Mouse (Mus musculus): Measurements from ENCODE around the gene Insig1.

The Insig1 gene

DNA sequence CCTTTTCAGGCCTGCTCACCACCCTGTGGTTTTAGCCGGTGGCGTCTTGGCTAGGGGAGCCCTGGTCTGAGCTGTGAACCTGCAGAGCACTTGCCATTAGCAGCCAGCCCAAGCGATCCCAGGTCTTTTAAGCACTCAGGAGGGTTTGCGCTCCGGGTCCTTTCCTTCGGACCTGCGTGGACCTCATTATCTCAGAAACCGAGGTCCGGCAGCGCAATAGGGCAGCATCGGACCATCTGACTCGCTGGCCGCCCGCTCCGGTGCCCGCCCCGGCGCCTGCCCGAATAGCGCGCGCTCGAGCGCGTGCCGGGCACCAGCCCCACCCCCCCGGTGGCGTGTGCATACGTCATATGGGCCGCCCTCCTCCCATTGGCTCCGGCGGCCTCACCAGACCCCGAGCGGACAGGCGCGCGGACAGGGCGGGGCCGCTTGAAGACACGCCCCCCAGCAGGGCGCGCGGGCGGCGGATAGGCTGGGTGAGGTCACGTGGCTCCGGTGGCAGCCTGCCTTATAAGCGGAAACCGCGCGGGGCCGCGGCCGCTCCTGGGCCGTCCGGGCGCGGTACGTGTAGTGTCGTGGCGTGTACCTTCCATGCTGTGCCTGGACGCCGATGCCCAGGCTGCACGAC is at the start of gene Insig1:
Insig1 (plus strand) TSS at position 536 of the 628 bp plus-strand sequence.
- DNase-seq (ENCODE audit: low spot score in 2 of 2): peak; percentile 99

DNA sequence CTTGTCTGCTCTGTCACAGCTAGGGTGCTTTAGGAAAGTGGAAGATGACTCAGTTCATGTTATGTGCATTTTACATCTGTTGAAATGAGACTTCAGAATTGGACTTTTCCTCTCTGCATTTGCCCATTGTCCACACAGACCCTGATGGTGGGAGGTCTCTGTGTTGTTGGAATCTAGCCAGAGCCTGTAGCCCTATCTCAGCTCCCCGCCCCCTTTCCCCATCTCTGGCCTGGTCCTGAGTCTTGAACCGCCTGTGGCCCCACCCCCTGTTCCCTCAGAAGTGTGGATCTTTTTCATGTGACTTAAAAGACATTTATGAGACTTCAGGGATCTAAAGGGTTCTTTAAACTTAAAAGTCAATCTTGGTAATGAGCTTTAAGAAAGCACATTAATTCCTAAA is 47.7 kb upstream of the Insig1 start:
- DNase-seq (ENCODE audit: low spot score in 2 of 2): peak in 1 of 2 experiments; percentile 47

DNA sequence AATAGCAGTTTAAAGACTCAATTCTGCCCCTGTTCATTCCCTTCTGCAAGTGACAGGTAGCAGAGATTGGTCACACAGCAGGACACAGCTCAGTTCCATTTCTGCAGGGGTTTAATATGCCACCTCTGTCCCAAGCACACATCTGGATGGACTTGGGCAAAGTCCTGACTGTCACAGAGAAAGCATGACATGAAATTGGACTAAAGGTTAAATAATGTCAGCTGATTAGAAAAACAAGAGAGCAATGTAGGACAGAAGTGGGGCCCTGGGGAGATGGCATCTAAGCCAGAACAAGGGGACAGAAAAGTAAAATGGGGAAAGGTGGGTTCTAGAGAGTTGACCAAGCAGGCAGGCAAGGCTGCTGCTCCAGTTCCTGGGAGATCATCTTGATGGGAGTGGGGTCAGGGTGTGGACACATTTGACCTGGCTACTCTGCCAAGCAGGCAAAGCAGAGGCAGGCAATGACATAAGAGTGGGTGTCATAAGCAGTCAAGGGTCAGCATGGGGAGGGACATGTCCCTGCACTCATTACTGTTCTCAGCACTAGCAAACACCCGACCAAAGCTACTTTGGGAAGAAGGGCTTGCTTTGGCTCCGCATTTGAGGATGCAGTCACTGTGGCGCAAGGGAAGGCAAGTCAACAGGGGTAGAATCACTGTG is 39.5 kb upstream of the Insig1 start:
- DNase-seq (ENCODE audit: low spot score in 2 of 2): no peak

DNA sequence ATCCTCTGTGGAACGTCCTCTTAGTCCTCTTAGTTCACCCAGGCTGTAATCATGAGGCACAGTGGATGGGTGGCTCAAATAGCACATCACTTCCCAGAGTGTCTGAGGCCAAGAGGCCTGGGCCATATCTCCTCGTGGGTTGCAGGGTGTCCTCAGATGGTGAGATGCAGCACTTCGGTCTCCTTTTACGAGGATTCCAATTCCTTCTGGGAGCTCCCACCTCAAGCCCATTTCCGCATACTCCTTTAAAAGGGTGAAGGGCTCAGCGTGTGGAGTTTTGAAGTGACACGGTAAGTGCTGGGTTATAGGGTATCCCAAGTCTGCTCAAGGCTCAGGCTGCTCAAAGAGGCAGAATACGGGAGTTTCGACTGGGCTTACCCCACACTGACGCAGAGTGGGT is 38.3 kb upstream of the Insig1 start:
- no peak for DNase-seq (ENCODE audit: low spot score in 2 of 2)

DNA sequence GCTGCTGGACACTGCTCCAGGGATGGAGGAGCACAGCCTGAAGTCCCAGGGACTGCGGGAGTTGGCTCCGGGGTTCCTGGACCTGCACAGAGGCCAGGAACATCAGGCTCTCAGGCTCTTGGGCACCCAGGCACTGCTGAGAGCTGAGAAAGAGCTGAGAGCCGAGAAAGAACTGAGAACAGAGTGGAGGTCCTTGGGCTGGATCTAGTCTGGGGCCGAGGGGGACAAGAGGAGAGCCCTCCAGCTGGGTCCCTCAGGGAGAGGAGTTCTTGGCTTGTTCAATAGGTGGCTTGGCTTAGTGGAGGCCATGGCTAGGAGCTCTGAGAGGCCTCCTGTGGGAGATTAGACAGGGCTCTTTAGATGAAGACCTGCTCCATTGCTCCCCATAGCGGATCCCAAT is 37.9 kb upstream of the Insig1 start:
- DNase-seq (ENCODE audit: low spot score in 2 of 2): no peak

DNA sequence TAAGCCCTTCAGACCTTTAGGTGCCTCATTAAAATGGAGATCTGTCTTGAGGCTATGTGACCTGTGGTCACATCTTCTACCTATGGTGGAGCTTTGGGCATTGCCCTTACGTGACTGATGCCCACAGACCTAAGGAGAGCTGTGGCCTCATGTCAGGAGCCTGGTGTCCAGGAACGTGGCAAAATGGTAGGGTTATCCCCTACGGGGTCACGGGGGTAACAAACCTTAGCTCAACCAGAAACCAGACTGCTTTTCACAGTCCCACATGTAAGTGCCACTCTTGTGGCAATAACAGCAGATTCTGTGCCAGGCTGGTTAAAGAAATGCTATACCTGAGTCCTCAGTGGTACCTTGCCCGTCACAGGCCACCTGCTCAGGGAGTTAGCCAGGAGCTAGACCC is 37.3 kb upstream of the Insig1 start:
- no peak for DNase-seq (ENCODE audit: low spot score in 2 of 2)

DNA sequence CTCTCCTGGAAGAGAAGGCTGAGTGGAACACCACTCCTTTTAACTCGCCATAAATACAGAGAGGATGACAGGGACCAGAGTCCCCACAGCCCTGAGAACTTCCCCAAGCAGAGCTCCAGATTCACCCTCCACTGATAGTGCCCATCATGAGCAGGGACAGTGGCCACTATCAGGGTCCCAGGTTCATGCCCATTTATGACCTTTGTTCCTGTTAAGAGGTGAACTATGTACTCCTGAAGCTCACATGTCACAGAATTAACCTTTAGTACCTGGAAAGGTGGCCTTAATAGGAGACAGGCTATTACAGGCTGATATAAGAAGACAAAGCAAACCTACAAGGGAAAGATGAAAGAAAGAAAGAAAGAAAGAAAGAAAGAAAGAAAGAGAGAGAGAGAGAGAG is 35.2 kb upstream of the Insig1 start:
- peak in 1 of 2 experiments; percentile 28 for DNase-seq (ENCODE audit: low spot score in 2 of 2)

DNA sequence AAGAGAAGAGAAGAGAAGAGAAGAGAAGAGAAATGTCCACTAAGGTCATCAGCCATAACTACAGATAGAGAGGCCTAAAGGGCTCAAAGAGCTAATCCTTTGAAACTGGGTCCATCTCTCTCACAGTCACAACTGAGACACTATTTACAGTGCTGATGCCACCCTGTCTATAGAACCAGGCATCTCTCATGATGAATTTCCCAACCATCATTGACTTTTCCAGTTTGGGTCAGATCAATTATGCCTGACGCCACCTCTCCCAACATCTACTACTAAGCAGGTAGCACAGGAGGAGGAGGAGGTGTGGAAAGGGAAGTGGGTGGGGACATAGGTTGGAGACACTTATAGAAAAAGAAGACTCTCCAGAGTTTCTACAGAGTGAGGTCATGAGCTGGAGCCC is 34.6 kb upstream of the Insig1 start:
- no peak for DNase-seq (ENCODE audit: low spot score in 2 of 2)

DNA sequence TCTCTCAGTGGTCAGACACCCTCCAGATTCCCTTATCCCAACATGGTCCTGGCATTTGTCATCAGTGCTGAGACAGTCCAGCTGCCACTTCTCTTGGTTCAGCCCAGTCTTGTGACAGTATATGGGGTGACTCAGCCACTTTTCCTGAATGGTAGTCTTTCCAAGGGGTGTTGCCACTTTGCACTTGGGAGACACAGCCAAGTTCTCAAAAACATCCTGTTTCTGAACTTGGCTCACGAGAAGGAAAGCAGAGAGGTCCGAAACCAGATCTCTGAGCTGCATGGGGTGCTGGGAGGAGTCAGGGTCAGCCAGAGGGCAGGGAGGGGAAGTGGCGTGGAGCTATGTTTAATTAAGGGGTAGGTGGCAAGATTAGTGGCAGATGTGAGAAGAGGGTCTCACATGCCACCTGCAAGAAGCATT is 34.0 kb upstream of the Insig1 start:
- DNase-seq (ENCODE audit: low spot score in 2 of 2): peak; percentile 27 to 58

DNA sequence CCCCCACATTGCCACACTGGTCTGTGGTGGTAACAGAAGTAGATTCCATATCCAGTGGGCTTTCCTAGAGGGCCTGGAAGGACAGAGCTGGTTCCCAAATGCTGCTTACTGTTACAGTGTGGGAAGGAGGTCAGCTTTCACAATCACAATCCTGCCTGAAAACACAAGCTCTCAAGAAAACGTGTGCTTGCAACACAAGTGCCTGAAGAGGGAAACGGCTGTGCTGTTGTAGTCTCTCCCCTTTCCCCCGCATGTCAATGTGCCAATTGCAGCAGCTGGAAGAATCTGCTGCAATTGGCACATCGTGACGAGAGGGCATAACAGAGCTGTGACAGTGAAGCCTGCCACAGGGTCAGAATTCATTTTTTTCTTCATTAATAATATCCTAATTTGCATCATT is 33.5 kb upstream of the Insig1 start:
- DNase-seq (ENCODE audit: low spot score in 2 of 2): peak in 1 of 2 experiments; percentile 54

DNA sequence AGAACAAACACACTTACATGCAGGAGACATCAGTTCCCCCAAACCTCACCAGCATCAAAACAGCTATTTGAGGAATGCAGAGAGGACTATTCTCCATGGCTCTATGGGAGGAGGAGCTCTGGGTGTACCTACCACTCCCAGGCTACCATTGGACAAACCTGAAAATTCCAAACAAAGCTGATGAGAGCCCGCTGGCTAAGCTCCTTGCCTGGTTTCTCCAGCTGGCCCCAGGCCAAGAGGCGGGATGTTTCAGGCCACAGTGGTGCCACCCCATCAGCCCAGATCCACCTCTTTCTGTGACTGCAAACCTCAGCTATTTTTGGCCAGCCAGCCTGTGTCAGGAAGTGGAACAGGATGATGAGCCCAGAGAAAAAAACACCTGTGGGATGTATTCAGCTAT is 33.0 kb upstream of the Insig1 start:
- DNase-seq (ENCODE audit: low spot score in 2 of 2): peak; percentile 36 to 70

DNA sequence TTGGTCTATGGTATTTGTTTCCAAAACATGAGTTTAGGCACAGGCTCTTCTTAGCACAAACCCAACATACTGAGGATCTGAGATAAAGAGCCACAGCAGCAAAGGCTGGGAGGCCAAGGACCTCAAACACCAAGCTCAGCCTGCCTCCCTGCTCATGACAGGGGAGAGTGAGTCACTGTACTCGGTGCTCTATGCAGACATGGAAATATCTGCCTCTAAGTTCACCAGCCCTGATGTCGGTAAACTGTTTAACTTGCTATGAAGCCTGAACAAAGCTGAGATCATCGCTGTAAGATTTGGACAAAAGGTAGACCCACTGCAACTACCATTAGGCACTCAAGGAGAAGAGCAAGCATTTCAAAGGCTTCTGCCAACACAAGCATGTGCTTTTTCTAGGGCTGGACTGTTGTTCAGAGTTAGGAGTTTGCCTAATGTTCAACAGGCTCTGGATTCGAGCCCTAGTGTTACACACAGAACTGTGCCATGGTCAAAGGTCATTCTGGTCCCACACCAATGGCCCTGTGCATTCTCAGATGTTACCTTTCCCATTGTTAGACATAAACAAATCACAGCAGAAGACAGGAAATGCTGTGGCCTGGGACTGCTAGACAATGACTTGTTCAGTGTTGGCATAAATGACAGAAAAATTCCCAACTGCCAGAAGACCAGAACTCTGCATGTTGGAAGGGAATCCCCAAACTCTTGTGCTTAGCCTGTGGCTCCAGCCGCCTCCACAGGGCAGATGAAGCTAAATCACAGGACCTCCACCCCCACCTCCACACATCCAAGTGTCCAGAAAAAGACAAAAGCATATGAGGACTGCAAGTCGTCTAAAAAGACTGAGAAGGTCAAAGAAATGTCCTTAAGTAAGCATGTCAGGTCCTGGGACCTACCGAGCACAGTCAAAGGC is 31.2 kb upstream of the Insig1 start:
- peak in 1 of 2 experiments; percentile 32 for DNase-seq (ENCODE audit: low spot score in 2 of 2)

DNA sequence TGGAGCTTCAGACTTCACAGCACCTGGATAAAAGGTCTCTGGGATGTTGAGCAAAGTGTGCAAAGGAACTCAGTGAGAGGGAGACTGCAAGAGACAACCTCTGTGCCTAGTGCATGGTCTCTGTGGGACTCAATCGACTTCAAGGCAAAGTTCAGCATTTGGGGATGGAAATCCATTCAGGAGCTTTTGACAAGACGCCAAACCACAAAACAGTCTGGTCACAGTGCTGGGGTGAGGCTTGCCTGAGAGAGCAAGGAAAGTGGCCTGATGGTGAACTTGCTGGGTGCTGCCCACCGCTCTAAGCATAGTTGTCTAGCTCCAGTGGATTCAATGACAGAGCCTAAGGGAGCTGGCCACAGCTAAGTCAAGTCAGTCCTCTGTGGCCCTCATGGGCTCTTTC is 30.4 kb upstream of the Insig1 start:
- peak in 1 of 2 experiments; percentile 57 for DNase-seq (ENCODE audit: low spot score in 2 of 2)

DNA sequence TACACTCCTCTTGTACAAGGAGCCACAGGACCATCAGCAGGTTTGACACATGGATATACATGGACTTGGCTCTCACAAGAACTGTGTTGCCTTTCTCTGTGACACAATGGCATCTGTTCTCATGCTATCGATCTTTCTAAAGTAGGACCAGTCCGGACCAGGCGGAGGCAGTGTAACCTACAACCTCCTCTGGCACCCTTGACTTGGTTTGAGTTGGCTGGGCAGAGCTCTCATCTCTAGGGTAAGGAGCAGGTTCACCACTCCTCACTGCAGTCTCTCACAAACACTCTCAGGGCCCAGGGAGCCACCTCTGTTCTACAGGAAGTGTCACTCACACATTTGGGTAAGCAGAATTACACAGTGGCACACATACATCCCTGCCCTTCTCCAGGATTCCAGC is 29.1 kb upstream of the Insig1 start:
- peak in 1 of 2 experiments; percentile 46 for DNase-seq (ENCODE audit: low spot score in 2 of 2)

DNA sequence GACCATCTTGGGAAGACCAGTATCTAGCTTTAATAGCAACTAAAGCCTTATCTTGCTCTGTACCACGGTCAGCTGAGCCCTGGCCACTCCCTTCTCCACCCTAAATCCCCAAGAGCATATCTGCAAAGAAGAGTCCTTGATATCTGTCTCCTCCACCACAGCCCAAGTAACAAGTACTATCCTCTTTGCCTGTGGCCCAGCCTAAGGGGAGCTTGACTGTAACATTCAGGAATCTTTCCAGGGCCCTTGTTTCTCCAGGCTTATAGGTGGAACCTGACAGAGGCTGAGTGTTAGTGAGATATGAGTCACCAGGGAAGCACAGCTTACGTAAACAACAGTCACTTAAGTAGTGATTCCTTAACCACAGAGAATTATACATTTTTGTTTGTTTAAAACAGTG is 28.4 kb upstream of the Insig1 start:
- DNase-seq (ENCODE audit: low spot score in 2 of 2): peak in 1 of 2 experiments; percentile 23

DNA sequence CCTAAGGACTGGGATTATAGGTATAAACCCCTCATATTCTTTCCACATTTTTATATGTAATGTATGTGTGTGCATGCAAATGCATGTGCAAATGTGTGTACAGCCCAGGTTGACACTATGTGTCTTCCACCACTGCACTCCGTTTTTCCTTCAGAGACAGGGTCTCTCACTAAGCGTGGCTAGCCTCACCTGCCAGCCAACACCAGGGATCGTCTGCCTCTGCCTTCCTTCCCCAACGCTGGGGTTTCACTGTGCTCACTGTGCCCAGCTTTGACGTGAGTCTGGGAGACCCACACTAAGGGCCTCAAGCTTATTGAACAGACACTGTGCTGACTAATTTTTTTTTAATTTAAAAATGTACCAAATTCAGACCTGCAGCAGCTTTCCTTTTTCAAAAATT is 27.8 kb upstream of the Insig1 start:
- DNase-seq (ENCODE audit: low spot score in 2 of 2): peak in 1 of 2 experiments; percentile 55

DNA sequence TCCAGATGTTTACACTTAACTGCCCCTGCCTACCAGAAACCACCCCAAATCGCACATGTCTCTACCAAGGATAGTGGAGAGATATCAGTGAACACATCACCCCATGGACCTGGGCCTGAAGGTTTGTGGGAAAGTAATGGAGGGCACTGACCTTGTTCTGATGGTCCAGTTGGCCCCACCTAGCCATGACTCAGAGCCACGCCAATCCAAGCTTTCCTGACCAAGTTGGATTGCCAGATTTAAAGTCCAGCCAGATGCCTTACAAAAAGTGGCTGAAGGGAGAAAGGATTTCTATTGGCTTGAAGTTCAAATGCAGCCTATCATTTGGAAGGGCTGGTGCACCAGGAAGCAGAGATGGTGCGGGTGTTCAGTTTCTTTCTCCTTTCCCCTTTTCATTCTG is 24.2 kb upstream of the Insig1 start:
- peak in 1 of 2 experiments; percentile 32 for DNase-seq (ENCODE audit: low spot score in 2 of 2)

DNA sequence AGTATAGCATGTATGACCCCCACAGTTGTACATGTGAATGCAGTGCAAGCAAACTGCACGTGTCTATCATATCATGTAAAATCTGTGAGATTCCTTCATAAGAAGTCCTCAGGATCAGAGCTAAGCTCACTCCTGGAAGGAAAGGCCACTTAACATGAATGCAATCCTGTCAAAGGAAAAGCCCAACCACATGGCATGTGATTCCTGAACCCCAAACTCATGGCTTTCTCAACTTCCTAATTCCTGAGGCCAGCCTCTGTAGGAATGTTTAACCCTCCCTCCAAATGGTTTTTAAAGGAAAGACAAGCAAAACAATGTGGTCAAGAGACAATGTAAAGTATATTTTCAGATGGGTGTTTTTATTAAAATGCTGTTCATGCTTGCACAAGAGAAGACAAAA is 23.2 kb upstream of the Insig1 start:
- no peak for DNase-seq (ENCODE audit: low spot score in 2 of 2)

DNA sequence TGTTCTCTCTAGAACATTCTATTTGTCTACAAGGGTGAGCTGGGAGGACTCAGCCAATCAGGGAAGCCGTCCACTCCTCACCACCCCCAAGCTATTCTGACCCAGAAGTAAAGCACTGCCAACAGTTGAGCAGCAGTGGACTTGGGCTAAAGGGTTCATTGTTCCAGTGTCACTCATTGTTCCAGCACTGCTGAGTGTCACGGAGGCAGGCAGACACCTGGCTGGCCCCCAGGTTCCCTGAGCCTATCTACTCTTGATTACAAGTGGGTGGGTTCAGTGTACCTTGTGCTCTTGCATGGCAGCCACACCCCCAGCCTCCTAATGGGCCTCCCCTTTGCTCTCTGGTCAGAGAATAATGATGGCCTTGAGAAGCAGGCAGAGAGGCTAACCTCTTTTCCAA is 15.7 kb upstream of the Insig1 start:
- DNase-seq (ENCODE audit: low spot score in 2 of 2): no peak

DNA sequence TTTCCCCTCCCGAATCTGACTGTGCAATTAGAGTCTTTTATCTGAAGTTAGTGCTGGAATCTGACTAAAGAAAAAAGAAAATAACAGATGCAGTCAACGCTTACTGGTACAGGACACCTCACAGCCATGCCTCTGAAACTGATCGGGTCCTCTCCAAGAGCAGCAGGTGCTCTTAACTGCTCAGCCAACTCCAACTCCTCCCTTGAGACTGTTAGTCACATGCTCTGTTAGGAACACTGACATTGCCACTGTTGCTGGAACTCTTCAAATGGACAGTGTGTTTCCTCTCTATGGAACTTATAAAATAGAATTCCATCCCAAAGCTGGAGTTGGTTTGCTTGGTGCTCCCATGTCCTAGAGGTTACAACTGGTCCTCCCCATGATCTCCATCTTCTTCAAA is 14.3 kb upstream of the Insig1 start:
- no peak for DNase-seq (ENCODE audit: low spot score in 2 of 2)

DNA sequence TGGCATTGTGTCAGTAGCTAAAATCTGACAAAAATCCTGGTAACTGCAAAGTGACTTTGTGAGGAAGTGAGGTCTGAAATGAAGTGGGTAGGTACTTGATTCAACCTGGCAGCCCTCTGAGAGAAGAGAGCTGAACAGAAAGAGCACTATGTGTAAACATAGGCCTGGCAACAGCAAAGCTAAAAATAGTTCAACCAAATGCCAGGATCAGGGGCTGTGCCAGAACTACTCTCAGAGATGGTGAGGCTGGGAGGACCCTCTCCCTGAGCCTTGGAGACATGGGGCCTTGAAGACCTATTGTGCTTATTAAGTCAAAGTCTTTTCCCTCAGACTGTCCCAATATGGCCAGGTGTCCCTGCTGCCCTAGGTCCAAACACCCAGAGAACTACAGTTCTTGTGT is 10.7 kb upstream of the Insig1 start:
- no peak for DNase-seq (ENCODE audit: low spot score in 2 of 2)

DNA sequence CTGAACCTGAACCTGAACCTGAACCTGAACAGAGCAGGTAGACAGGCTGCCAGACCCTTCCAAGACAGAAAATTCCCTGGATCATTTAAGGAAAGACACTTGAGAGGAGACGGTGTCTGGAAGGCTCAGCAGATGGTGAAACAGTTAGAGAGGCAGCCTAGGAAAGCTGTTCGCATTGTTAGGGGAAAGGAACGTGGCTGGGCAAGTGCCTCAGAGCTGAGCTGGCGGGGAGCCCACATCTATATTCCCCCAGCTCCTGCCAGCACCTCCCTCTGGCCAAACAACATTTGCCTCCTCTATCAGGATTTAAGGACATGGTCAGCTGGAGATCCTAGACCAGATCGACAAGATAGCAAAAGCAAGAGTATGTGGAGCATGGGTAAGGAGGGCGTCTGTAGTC is 10.2 kb upstream of the Insig1 start:
- DNase-seq (ENCODE audit: low spot score in 2 of 2): no peak
